Mouse (Mus musculus) heart, embryonic 12.5 days (tissue): ENCODE results near the gene Olfr129. TPM values are rescaled to one million over a fixed set of nuclear protein-coding genes. Genes with fewer than 3 reads are reported as not detected.

Experiments
- ATAC-seq: fragments of 200-750 bp; cut with Nextera tagmentation; 2 replicates; pipeline ENCODE4 v1.8.0; 2017; ENCODE audit warnings: moderate TSS enrichment, moderate library complexity; ENCODE audit not compliant: insufficient number of reproducible peaks, low FRiP score
- H3K27ac ChIP-seq: fragments of 300-500 bp; sonication (generic); 2 replicates; pipeline ENCODE4 v1.5.1; 2016; ENCODE audit warnings: mild to moderate bottlenecking, moderate library complexity; ENCODE audit not compliant: poor library complexity, severe bottlenecking
- H3K27me3 ChIP-seq: fragments of 300-500 bp; sonication (generic); replicated peaks from 2 replicates; pipeline ENCODE4 v1.6.1; 2016; ENCODE audit warnings: mild to moderate bottlenecking, moderate library complexity
- H3K36me3 ChIP-seq: fragments of 300-500 bp; sonication (generic); 2 replicates; pipeline ENCODE4 v1.6.1; 2016; ENCODE audit warnings: mild to moderate bottlenecking, moderate library complexity
- H3K4me1 ChIP-seq: fragments of 300-500 bp; sonication (generic); replicated peaks from 2 replicates; pipeline ENCODE4 v1.6.1; 2016; ENCODE audit warnings: mild to moderate bottlenecking
- H3K4me2 ChIP-seq: fragments of 300-500 bp; sonication (generic); 2 replicates; pipeline ENCODE4 v1.6.1; 2016; ENCODE audit warnings: mild to moderate bottlenecking, moderate library complexity
- H3K4me3 ChIP-seq: fragments of 300-500 bp; sonication (generic); 2 replicates; pipeline ENCODE4 v1.5.1; 2016; ENCODE audit warnings: mild to moderate bottlenecking
- H3K9ac ChIP-seq: fragments of 300-500 bp; sonication (generic); 2 replicates; pipeline ENCODE4 v1.6.1; 2016; ENCODE audit warnings: mild to moderate bottlenecking, moderate library complexity
- H3K9me3 ChIP-seq: fragments of 300-500 bp; sonication (generic); replicated peaks from 2 replicates; pipeline ENCODE4 v1.6.1; 2016; ENCODE audit warnings: mild to moderate bottlenecking, moderate library complexity
- WGBS: fragments of 180-500 bp; shearing (Covaris S2); methylation state at CpG from one replicate; pipeline ENCODE4 v1.1.7; 2016; 5-methylcytosine and 5-hydroxymethylcytosine counted together
- polyA plus RNA-seq: library from polyadenylated mRNA; unstranded; fragments of >200 nt; fragmentation: Nextera tagmentation; extraction: Ambion mirVana; gene quantifications from 2 replicates; pipeline ENCODE4 v1.2.1, GENCODE M21; 2016

Olfr129 gene
- not detected in 2 replicates for polyA plus RNA-seq

DNA sequence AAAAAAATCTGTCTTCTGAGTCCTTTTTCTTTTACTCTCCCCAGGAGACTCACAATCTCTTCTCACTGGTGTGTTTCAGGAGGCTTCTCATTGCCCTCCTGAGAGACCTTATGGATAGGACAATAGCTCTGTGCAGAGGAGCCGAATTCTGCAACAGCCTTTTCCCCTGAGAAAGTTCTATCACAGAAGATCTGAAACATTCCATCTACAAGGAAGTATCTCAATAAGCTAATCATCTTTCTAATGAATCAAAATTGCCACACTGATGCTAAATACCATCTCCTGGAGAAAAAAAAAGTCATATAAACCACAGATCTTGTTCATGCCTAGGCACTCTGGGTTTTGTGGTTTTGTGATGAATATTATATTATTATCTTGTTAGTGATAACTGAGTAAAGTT, at the start of gene Olfr129:
Olfr129 (minus strand) TSS at position 101 of the 400 bp plus-strand sequence.
- H3K36me3 ChIP-seq: no peaks in the 10 kb centered on the region
- no peak within 1 kb of the TSS for H3K4me2 ChIP-seq
- H3K4me1 ChIP-seq: no peaks in the 10 kb centered on the region
- H3K4me3 ChIP-seq: no peak within 1 kb of the TSS
- H3K27me3 ChIP-seq: no peaks in the 10 kb centered on the region
- WGBS: 59% methylated on average over 1 of the region's 1 CpGs
- H3K9ac ChIP-seq: no peak within 1 kb of the TSS
- H3K9me3 ChIP-seq: peaks cover 3% of the 10 kb centered on the region
- H3K27ac ChIP-seq: no peak within 1 kb of the TSS
- ATAC-seq: no peak

DNA sequence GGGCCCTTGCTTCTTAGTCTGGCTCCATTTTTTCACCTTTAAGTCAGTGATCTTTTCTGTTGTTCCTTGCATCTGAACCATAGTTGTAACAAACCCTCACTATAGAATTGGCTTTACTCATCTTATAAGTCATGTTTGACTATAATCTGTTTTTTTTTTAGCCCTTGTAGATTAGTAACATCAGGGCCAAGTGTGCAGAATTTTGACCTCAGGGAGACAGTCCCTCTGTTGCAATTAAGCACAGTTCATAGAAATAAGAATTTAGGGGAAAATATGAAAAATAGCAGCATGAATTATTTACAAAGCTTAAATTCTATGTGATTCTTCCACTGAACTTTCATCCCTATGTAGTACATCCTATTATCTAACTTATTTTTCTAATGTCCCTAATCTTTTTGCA, 28.7 kb upstream of the Olfr129 start, which contains the start of gene Olfr131:
Olfr131 (minus strand) TSS at position 101 of the 400 bp plus-strand sequence.
- H3K9me3 ChIP-seq: 0 out of 2 replicates have a peak, but pooled peaks cover under 1% of the 10 kb centered on the region
- ATAC-seq: no peak
- no peak within 1 kb of the TSS for H3K4me3 ChIP-seq
- H3K27me3 ChIP-seq: no peaks in the 10 kb centered on the region
- H3K9ac ChIP-seq: no peak within 1 kb of the TSS
- H3K4me1 ChIP-seq: no peaks in the 10 kb centered on the region
- H3K27ac ChIP-seq: no peak within 1 kb of the TSS
- no peak within 1 kb of the TSS for H3K4me2 ChIP-seq
- H3K36me3 ChIP-seq: no peaks in the 10 kb centered on the region

DNA sequence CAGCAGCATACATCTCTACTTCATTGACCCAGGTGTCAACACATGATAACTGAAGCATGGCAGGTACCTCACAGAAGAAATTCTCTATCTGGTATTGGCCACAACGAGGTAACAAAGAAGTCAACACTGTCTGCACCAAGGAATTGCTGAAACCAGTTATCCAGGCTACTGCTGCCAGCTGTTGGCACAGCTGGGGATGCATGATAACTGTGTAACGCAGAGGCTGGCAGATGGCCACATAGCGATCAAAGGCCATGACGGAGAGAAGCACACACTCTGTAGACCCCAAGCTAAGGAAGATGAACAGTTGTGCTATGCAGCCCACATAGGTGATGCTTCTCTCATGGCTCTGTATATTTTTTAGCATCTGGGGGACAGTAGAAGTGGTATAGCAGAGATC, 22.5 kb upstream of the Olfr129 start:
- Histone ChIP-seq H3K27me3 (no peaks in the 10 kb centered on the region), H3K4me2 (no peak overlapping the region), H3K4me1 (no peaks in the 10 kb centered on the region), H3K4me3 (no peak overlapping the region), H3K36me3 (no peaks in the 10 kb centered on the region), H3K9me3 (peaks cover 9% of the 10 kb centered on the region), H3K9ac (no peak overlapping the region), H3K27ac (no peak overlapping the region)
- no peak for ATAC-seq
- 73% methylated on average over 4 of the region's 4 CpGs for WGBS

DNA sequence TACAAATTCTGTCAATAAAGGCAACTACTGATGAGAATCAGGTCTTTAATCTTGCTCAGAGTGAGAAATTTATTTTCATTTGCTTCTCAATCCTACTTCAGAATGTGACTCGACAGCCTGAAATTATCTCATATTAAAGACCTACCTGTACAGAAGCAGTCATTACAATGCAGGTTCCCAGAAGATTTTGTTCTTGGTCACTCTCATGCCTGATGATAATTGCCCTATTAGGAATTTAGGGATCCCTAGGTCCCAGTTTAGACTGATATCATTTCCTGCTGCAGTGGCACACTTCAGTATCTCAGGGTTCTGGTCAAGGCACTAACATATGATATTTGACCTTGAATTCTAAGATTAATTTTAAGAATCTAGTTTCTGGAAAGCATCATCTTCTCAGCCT, 3.7 kb upstream of the Olfr129 start, which contains the start of gene Olfr130:
Olfr130 (plus strand) TSS at position 301 of the 400 bp plus-strand sequence.
- H3K4me2 ChIP-seq: no peak within 1 kb of the TSS
- H3K27me3 ChIP-seq: no peaks in the 10 kb centered on the region
- H3K36me3 ChIP-seq: no peaks in the 10 kb centered on the region
- H3K4me3 ChIP-seq: no peak within 1 kb of the TSS
- WGBS: 79% methylated on average over 1 of the region's 1 CpGs
- H3K9me3 ChIP-seq: no peaks in the 10 kb centered on the region
- no peak within 1 kb of the TSS for H3K27ac ChIP-seq
- no peak within 1 kb of the TSS for H3K9ac ChIP-seq
- H3K4me1 ChIP-seq: no peaks in the 10 kb centered on the region
- ATAC-seq: no peak

DNA sequence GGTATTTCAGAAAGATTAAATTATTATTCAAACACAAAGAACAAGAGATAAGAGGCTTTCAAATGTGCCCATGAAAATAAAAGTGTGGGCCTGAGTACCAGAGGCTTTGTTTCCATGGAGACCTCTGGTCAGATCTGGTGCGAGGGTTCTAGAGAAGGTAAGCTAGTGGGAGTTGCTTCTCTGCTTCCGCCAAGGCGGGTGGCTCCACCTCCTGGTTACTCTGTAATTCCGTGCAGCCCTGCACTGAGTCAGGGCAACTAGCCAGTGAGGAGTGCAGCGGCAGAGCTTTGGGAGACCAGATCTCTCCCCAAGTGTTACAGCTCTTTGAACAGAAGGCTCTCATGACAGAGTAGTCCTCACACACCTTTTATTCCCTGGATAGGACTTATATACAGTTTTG, 33.6 kb downstream of the Olfr129 start:
- no peak overlapping the region for H3K4me3 ChIP-seq
- no peak overlapping the region for H3K4me2 ChIP-seq
- H3K27me3 ChIP-seq: no peaks in the 10 kb centered on the region
- H3K9ac ChIP-seq: no peak overlapping the region
- H3K36me3 ChIP-seq: no peaks in the 10 kb centered on the region
- H3K27ac ChIP-seq: no peak overlapping the region
- ATAC-seq: no peak
- H3K4me1 ChIP-seq: no peaks in the 10 kb centered on the region
- 41% methylated on average over 5 of the region's 5 CpGs for WGBS
- H3K9me3 ChIP-seq: 0 out of 2 replicates have a peak, but pooled peaks cover 4% of the 10 kb centered on the region

DNA sequence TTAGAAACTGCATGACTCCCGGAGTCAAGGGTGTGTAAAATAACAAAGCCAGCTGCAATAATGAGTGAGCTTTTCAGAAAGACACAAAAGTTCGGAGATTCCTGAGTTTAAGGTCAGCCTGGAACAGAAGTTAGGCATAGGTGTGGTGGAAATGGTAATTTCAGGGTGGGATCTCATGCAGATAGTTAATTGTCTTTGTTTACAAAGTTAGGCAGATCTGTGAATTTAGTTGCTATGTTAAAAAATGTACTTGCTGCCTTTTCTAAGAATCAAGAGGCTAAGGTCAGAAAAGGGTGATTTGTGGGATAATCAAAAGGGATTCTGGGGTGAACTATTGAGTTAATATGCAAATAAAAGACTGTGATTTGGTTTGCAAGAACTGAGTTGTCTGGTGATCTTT, 43.5 kb downstream of the Olfr129 start:
- peaks cover 14% of the 10 kb centered on the region for H3K9me3 ChIP-seq
- H3K4me1 ChIP-seq: no peaks in the 10 kb centered on the region
- no peaks in the 10 kb centered on the region for H3K36me3 ChIP-seq
- H3K4me2 ChIP-seq: no peak overlapping the region
- no peak for ATAC-seq
- H3K4me3 ChIP-seq: no peak overlapping the region
- 79% methylated on average over 2 of the region's 2 CpGs for WGBS
- no peak overlapping the region for H3K9ac ChIP-seq
- no peak overlapping the region for H3K27ac ChIP-seq
- H3K27me3 ChIP-seq: no peaks in the 10 kb centered on the region

DNA sequence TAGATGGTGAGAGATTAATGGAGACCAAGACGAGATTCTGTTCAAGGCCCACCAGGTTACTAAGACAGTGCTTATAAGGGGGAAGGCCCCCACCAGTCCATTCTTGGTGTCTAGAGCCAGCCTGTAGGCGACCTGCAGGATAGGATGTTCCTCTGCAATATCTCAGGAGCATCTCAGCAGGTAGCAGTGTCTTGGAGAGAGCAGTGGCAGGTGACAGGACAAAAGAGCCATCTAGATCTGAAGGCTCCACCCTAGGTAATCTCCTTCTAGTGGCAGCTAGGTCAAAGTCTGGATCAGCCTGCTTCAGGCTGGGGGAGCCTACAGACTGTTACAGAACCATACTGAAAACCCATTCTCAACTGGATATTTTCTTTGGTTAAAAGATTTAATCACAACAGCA, 54.9 kb downstream of the Olfr129 start:
- WGBS: 55% methylated on average over 2 of the region's 2 CpGs
- H3K4me3 ChIP-seq: no peak overlapping the region

More for the DNA sequence above, 54.9 kb downstream of the Olfr129 start:
- no peak overlapping the region for H3K9ac ChIP-seq
- ATAC-seq: no peak
- no peak overlapping the region for H3K4me2 ChIP-seq
- no peaks in the 10 kb centered on the region for H3K36me3 ChIP-seq
- H3K27ac ChIP-seq: no peak overlapping the region
- H3K27me3 ChIP-seq: no peaks in the 10 kb centered on the region
- H3K4me1 ChIP-seq: no peaks in the 10 kb centered on the region
- 0 out of 2 replicates have a peak, but pooled peaks cover 7% of the 10 kb centered on the region for H3K9me3 ChIP-seq

Other genes starting within 250 kb of the Olfr129 start
- gene Olfr125, start 227.1 kb downstream of the Olfr129 start, polyA plus RNA-seq: not detected in 2 replicates
- gene Olfr126, start 212.6 kb downstream of the Olfr129 start, polyA plus RNA-seq: not detected in 2 replicates
- gene Olfr127, start 159.6 kb downstream of the Olfr129 start, polyA plus RNA-seq: not detected in 2 replicates
- not detected in 2 replicates for gene Olfr128, start 139.5 kb downstream of the Olfr129 start, polyA plus RNA-seq
- not detected in 2 replicates for gene Olfr761, start 107.0 kb downstream of the Olfr129 start, polyA plus RNA-seq
- not detected in 2 replicates for gene Olfr130, start 3.8 kb upstream of the Olfr129 start, polyA plus RNA-seq
- gene Olfr131, start 28.6 kb upstream of the Olfr129 start, polyA plus RNA-seq: not detected in 2 replicates
- gene Olfr132, start 74.4 kb upstream of the Olfr129 start, polyA plus RNA-seq: not detected in 2 replicates
- not detected in 2 replicates for gene Olfr133, start 85.2 kb upstream of the Olfr129 start, polyA plus RNA-seq
- gene Olfr134, start 111.3 kb upstream of the Olfr129 start, polyA plus RNA-seq: not detected in 2 replicates
- gene Olfr135, start 144.3 kb upstream of the Olfr129 start, polyA plus RNA-seq: not detected in 2 replicates
- gene Olfr138, start 201.0 kb upstream of the Olfr129 start, polyA plus RNA-seq: not detected in 2 replicates
- gene Olfr137, start 247.5 kb upstream of the Olfr129 start, polyA plus RNA-seq: not detected in 2 replicates